Mouse (Mus musculus) bone marrow, adult 2 months (tissue): ENCODE data around the gene Gna12.
A peak's percentile ranks its signal among the peaks of the same experiment; 100 is the strongest.

Source experiments
- CTCF ChIP-seq: fragments of 200-500 bp; IDR thresholded peaks from 2 replicates; pipeline ENCODE4 v1.5.1; 2011; ENCODE audit warnings: low read length, control low read depth; ENCODE audit not compliant: control insufficient read depth, insufficient read depth
- POLR2A ChIP-seq: fragments of 200-500 bp; IDR thresholded peaks from 2 replicates; pipeline ENCODE4 v1.6.1; 2011; ENCODE audit warnings: low read depth, mild to moderate bottlenecking, control low read depth, low read length, borderline replicate concordance; ENCODE audit not compliant: control insufficient read depth

GRCm38 (mm10) chr5:140741877-140742276 is 88.4 kb downstream of the Gna12 start:
- TF ChIP-seq POLR2A (no peak), CTCF (0 out of 2 replicates have a peak, but pooled peaks have one; percentile 7)
